16 mouse cellular contexts compared by ENCODE assay signal in the genomic region with DNA sequence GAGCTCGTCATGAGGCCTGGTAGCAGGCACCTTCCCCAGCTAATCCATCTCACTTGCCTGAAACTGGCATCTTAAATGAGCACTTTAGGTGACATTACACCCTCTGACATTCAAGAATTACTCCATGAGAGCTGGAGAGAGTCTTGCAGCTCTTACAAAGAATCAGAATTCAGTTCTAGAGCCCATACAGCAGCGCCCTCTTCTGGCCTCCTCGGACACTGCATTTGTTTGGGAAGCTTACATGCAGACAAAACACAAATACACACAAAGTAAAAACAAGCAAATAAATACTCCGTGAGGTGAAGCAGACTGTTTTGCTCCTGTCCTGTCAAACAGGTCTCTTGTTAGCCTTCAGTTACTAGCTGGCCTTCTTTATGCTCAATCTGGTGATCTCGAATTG. TPM values are rescaled to one million over a fixed set of nuclear protein-coding genes. Genes with fewer than 3 reads are reported as not detected.
DNase-seq lines count a peak whose midpoint lies in the region; ATAC-seq and TF ChIP-seq lines count a peak whose summit lies in the region.
"Not testable (repeated sequence)": the region's sequence is repeated elsewhere in the genome, so short reads cannot be mapped to it uniquely, and the experiment has no call there.
"Had no signal": no experiment of that assay in that cellular context is flagged by ENCODE, and none has a peak within 500 bp of the region (broad histone marks: within the 10 kb centered on the region; RNA-seq: fewer than 3 reads in every experiment).

No protein-coding gene starts in this region.

- H3K36me3 ChIP-seq in G1E (replicated peaks); forebrain, embryonic 11.5 days (ENCODE audit: control insufficient read depth, insufficient read depth, low read length); limb, embryonic 10.5 days; midbrain, embryonic 14.5 days (ENCODE audit: control insufficient read depth, insufficient read depth, low read length); thymus, adult 2 months (ENCODE audit: control insufficient read depth, insufficient read depth, low read length): not testable (repeated sequence)

- not testable (repeated sequence) for H3K4me1 ChIP-seq in G1E (ENCODE audit: insufficient read depth, low read depth, low read length); forebrain, embryonic 11.5 days (replicated peaks; ENCODE audit: control insufficient read depth, insufficient read depth, low read length); limb, embryonic 10.5 days; midbrain, embryonic 14.5 days (ENCODE audit: control insufficient read depth, insufficient read depth, low read length); thymus, adult 2 months (replicated peaks; ENCODE audit: control insufficient read depth, insufficient read depth, low read length)

- H3K9me3 ChIP-seq in G1E (replicated peaks); forebrain, embryonic 11.5 days (ENCODE audit: control insufficient read depth, low read length); limb, embryonic 10.5 days (replicated peaks); midbrain, embryonic 14.5 days (ENCODE audit: control insufficient read depth, low read length): not testable (repeated sequence)

- not testable (repeated sequence) for TF ChIP-seq POLR2A in thymus, adult 2 months (IDR thresholded peaks at IDR 0.05; ENCODE audit: control insufficient read depth, extremely low read depth, insufficient read depth, low read length, poor library complexity)

- not testable (repeated sequence) for ATAC-seq in G1E (ENCODE audit: extremely low read depth, insufficient number of reproducible peaks, low FRiP score, poor library complexity, severe bottlenecking); forebrain, embryonic 11.5 days (replicated peaks; ENCODE audit: low FRiP score); midbrain, embryonic 14.5 days (ENCODE audit: low FRiP score, low TSS enrichment)

- 0 out of 2 replicates have a peak, but pooled peaks have one; percentile 8 for TF ChIP-seq CTCF in G1E (IDR thresholded peaks at IDR 0.05; ENCODE audit: low read depth, low read length)
- TF ChIP-seq CTCF in thymus, adult 2 months (IDR thresholded peaks at IDR 0.05; ENCODE audit: borderline replicate concordance, control insufficient read depth, extremely low read depth, insufficient read depth, low read length, poor library complexity) = not testable (repeated sequence)

- H3K4me3 ChIP-seq in G1E (ENCODE audit: low read depth, low read length); forebrain, embryonic 11.5 days (ENCODE audit: low read depth, low read length); limb, embryonic 10.5 days; midbrain, embryonic 14.5 days (replicated peaks; ENCODE audit: low read depth, low read length); thymus, adult 2 months (ENCODE audit: control insufficient read depth, insufficient read depth, low read length): not testable (repeated sequence)

- 44% methylated on average over 5 of the region's 5 CpGs for WGBS in forebrain, embryonic 11.5 days
- 40% methylated on average over 5 of the region's 5 CpGs for WGBS in limb, embryonic 10.5 days
- WGBS in midbrain, embryonic 14.5 days = 56% methylated on average over 5 of the region's 5 CpGs
- WGBS in thymus, adult 2 months = 51% methylated on average over 5 of the region's 5 CpGs

- H3K9ac ChIP-seq in forebrain, embryonic 11.5 days (ENCODE audit: low read length); midbrain, embryonic 14.5 days (replicated peaks; ENCODE audit: low read length): not testable (repeated sequence)

- not testable (repeated sequence) for H3K4me2 ChIP-seq in forebrain, embryonic 11.5 days (ENCODE audit: low read depth, low read length, severe bottlenecking); midbrain, embryonic 14.5 days (ENCODE audit: low read length)

- H3K27ac ChIP-seq in forebrain, embryonic 11.5 days (ENCODE audit: low read depth, low read length); limb, embryonic 10.5 days; midbrain, embryonic 14.5 days (replicated peaks; ENCODE audit: low read depth, low read length); thymus, adult 2 months (ENCODE audit: control insufficient read depth, insufficient read depth, low read length): not testable (repeated sequence)

- DNase-seq in G1E (ENCODE audit: low spot score) = not testable (repeated sequence)
- DNase-seq in c-Kit-positive CD71-negative TER-119-negative erythroid progenitor cells, embryonic 14.5 days (ENCODE audit: low read depth) = peak; percentile 16
- peak; percentile 63 for DNase-seq in forebrain, embryonic 11.5 days (ENCODE audit: low spot score)
- DNase-seq in induced T-regulatory cell, adult 2 months (ENCODE audit: low read depth) = peak; percentile 47
- peak; percentile 45 for DNase-seq in limb, embryonic 10.5 days (ENCODE audit: low spot score)
- DNase-seq in midbrain, embryonic 14.5 days = peak; percentile 50
- peak; percentile 11 for DNase-seq in thymus, adult 2 months

- not testable (repeated sequence) for H3K27me3 ChIP-seq in G1E (ENCODE audit: insufficient read depth, low read length); forebrain, embryonic 11.5 days (ENCODE audit: control insufficient read depth, insufficient read depth, low read length); limb, embryonic 10.5 days (ENCODE audit: low read depth, poor library complexity, severe bottlenecking); midbrain, embryonic 14.5 days (ENCODE audit: control insufficient read depth, insufficient read depth, low read length); thymus, adult 2 months (ENCODE audit: control insufficient read depth, insufficient read depth, low read length)

RNA-seq across cellular contexts. Expression of a gene that starts 16.4 kb away (rescaled TPM):
- total RNA-seq in G1E (2014; fragmentation: Nextera tagmentation) = not detected in 2 replicates
- total RNA-seq in G1E (2017) = 0.22 TPM in 1 of 2 replicates, not detected in the other
- polyA plus RNA-seq in G1E (2012) = not detected in 2 replicates
- not detected in 2 replicates for polyA plus RNA-seq in forebrain, embryonic 11.5 days (2014; fragmentation: Nextera tagmentation; extraction: Ambion mirVana)
- polyA plus RNA-seq in limb, embryonic 10.5 days (2016; fragmentation: Nextera tagmentation; extraction: Ambion mirVana) = not detected in 2 replicates
- not detected in 2 replicates for polyA plus RNA-seq in midbrain, embryonic 14.5 days (2014; fragmentation: Nextera tagmentation; extraction: Ambion mirVana)
- polyA plus RNA-seq in thymus, adult 2 months (2012; rRNA removed) = 0.08 and 0.26 TPM in 2 replicates
- total RNA-seq: heart, adult 8-10 months; heart, postnatal 25 days; layer of hippocampus, adult 8-10 months; left cerebral cortex, postnatal 4 days had no signal
- polyA plus RNA-seq: activated CD4-positive, CD25-positive, alpha-beta regulatory T cell, adult 4 months; erythroblast, embryonic 14.5 days; lung, adult 2 months; midbrain, embryonic 12.5 days; neural tube, embryonic 14.5 days had no signal

RNA-seq across cellular contexts. Expression of a gene that starts 17.0 kb away (rescaled TPM):
- not detected in 2 replicates for total RNA-seq in G1E (2014; fragmentation: Nextera tagmentation)
- 0.05 TPM in 1 of 2 replicates, not detected in the other for total RNA-seq in G1E (2017)
- not detected in 2 replicates for polyA plus RNA-seq in G1E (2012)
- polyA plus RNA-seq in forebrain, embryonic 11.5 days (2014; fragmentation: Nextera tagmentation; extraction: Ambion mirVana) = not detected in 2 replicates
- not detected in 2 replicates for polyA plus RNA-seq in limb, embryonic 10.5 days (2016; fragmentation: Nextera tagmentation; extraction: Ambion mirVana)
- not detected in 2 replicates for polyA plus RNA-seq in midbrain, embryonic 14.5 days (2014; fragmentation: Nextera tagmentation; extraction: Ambion mirVana)
- 0.26 and 0.38 TPM in 2 replicates for polyA plus RNA-seq in thymus, adult 2 months (2012; rRNA removed)
- total RNA-seq: heart, adult 8-10 months; heart, postnatal 25 days; layer of hippocampus, adult 8-10 months; left cerebral cortex, postnatal 4 days had no signal
- polyA plus RNA-seq: erythroblast, embryonic 14.5 days; lung, adult 2 months; midbrain, embryonic 12.5 days; neural tube, embryonic 14.5 days had no signal

RNA-seq across cellular contexts. Expression of a gene that starts 50.1 kb away (rescaled TPM):
- total RNA-seq in G1E (2014; fragmentation: Nextera tagmentation) (not detected in 2 replicates), G1E (2017) (0.06 TPM in 1 of 2 replicates, not detected in the other)
- not detected in 2 replicates for polyA plus RNA-seq in G1E (2012)
- polyA plus RNA-seq in forebrain, embryonic 11.5 days (2014; fragmentation: Nextera tagmentation; extraction: Ambion mirVana) = not detected in 2 replicates
- polyA plus RNA-seq in limb, embryonic 10.5 days (2016; fragmentation: Nextera tagmentation; extraction: Ambion mirVana) = not detected in 2 replicates
- polyA plus RNA-seq in midbrain, embryonic 14.5 days (2014; fragmentation: Nextera tagmentation; extraction: Ambion mirVana) = not detected in 2 replicates
- polyA plus RNA-seq in thymus, adult 2 months (2012; rRNA removed) = 0.45 and 0.57 TPM in 2 replicates
- total RNA-seq: heart, adult 8-10 months; heart, postnatal 25 days; layer of hippocampus, adult 8-10 months; left cerebral cortex, postnatal 4 days had no signal
- polyA plus RNA-seq: erythroblast, embryonic 14.5 days; midbrain, embryonic 12.5 days; neural tube, embryonic 14.5 days had no signal
